Mouse (Mus musculus) testis, adult 2 months (tissue): ENCODE data around the gene Gm26727. TPM values are rescaled to one million over a fixed set of nuclear protein-coding genes. Genes with fewer than 3 reads are reported as not detected.
"Not testable (repeated sequence)": the region's sequence is repeated elsewhere in the genome, so short reads cannot be mapped to it uniquely, and the experiment has no call there.

ENCODE experiments used
- H3K27ac ChIP-seq: fragments of 200-500 bp; 2 replicates; pipeline ENCODE4 v1.5.1; 2012; ENCODE audit warnings: low read depth, low read length; ENCODE audit not compliant: control insufficient read depth, insufficient read depth
- H3K27me3 ChIP-seq: fragments of 200-500 bp; 2 replicates; pipeline ENCODE4 v1.6.1; 2012; ENCODE audit warnings: mild to moderate bottlenecking, low read length, moderate library complexity; ENCODE audit not compliant: control insufficient read depth, insufficient read depth
- H3K36me3 ChIP-seq: fragments of 200-500 bp; 2 replicates; pipeline ENCODE4 v1.6.1; 2012; ENCODE audit warnings: mild to moderate bottlenecking, low read length; ENCODE audit not compliant: control insufficient read depth, insufficient read depth
- H3K4me1 ChIP-seq: fragments of 200-500 bp; 2 replicates; pipeline ENCODE4 v1.6.1; 2012; ENCODE audit warnings: low read length; ENCODE audit not compliant: control insufficient read depth, insufficient read depth
- H3K4me3 ChIP-seq: fragments of 200-500 bp; 2 replicates; pipeline ENCODE4 v1.5.1; 2012; ENCODE audit warnings: low read depth, mild to moderate bottlenecking, low read length, moderate library complexity, mixed read lengths; ENCODE audit not compliant: control insufficient read depth
- CTCF ChIP-seq: fragments of 200-500 bp; IDR thresholded peaks from 2 replicates; pipeline ENCODE4 v1.5.1; 2012; ENCODE audit warnings: low read depth, mild to moderate bottlenecking, inconsistent platforms, low read length, moderate library complexity; ENCODE audit not compliant: control insufficient read depth, insufficient read depth, insufficient replicate concordance
- POLR2A ChIP-seq: fragments of 200-500 bp; IDR thresholded peaks from 2 replicates; pipeline ENCODE4 v1.6.1; 2012; ENCODE audit warnings: low read depth, mild to moderate bottlenecking, inconsistent platforms, low read length, moderate library complexity; ENCODE audit not compliant: control insufficient read depth
- polyA plus RNA-seq: library from polyadenylated mRNA; depleted of rRNA; stranded (reverse); fragments of >200 nt; gene quantifications from 2 replicates; pipeline ENCODE4 v1.2.3, GENCODE M21; 2012; rRNA removed

Gene Gm26727
- polyA plus RNA-seq, 1 experiment: not detected

GRCm38 (mm10) chr2:67445780-67446179, 12.8 kb upstream of the Gm26727 start, which contains the start of gene Xirp2:
Gene Xirp2, plus strand, starts transcription at chr2:67446002.
- no peaks in the 10 kb centered on the region for H3K36me3 ChIP-seq
- no peak within 1 kb of the TSS for H3K27ac ChIP-seq
- TF ChIP-seq POLR2A (no peak), CTCF (no peak)
- no peak within 1 kb of the TSS for H3K4me3 ChIP-seq
- H3K27me3 ChIP-seq: no peaks in the 10 kb centered on the region
- no peaks in the 10 kb centered on the region for H3K4me1 ChIP-seq

GRCm38 (mm10) chr2:67438309-67438708, 5.3 kb upstream of the Gm26727 start:
- no peaks in the 10 kb centered on the region for H3K36me3 ChIP-seq
- TF ChIP-seq CTCF: no peak
- no peak for TF ChIP-seq POLR2A
- no peaks in the 10 kb centered on the region for H3K4me1 ChIP-seq
- no peaks in the 10 kb centered on the region for H3K27me3 ChIP-seq
- no peak overlapping the region for H3K4me3 ChIP-seq
- no peak overlapping the region for H3K27ac ChIP-seq

- no peak overlapping the region for H3K4me3 ChIP-seq
- no peaks in the 10 kb centered on the region for H3K36me3 ChIP-seq
- no peaks in the 10 kb centered on the region for H3K27me3 ChIP-seq
- H3K27ac ChIP-seq: no peak overlapping the region
- no peak for TF ChIP-seq CTCF
- no peaks in the 10 kb centered on the region for H3K4me1 ChIP-seq
Observed at GRCm38 (mm10) chr2:67422799-67423198, 10.2 kb downstream of the Gm26727 start.

- Histone ChIP-seq H3K4me3 (no peak overlapping the region), H3K36me3 (no peaks in the 10 kb centered on the region), H3K27ac (no peak overlapping the region), H3K27me3 (no peaks in the 10 kb centered on the region), H3K4me1 (no peaks in the 10 kb centered on the region)
- TF ChIP-seq CTCF: no peak
- no peak for TF ChIP-seq POLR2A
Observed at GRCm38 (mm10) chr2:67420853-67421252, 12.1 kb downstream of the Gm26727 start.

GRCm38 (mm10) chr2:67413425-67413824, 19.6 kb downstream of the Gm26727 start, which contains the start of gene Gm21830:
Gene Gm21830, plus strand, starts transcription at chr2:67413725.
- not testable (repeated sequence) for H3K27ac ChIP-seq, H3K4me1 ChIP-seq, H3K36me3 ChIP-seq, H3K27me3 ChIP-seq, H3K4me3 ChIP-seq

Other genes starting within 250 kb of the Gm26727 start
- gene Gm21830, start 19.5 kb downstream of the Gm26727 start, polyA plus RNA-seq: not detected in 2 replicates
- 0.01 TPM in 1 of 2 replicates, not detected in the other for gene Xirp2, start 12.8 kb upstream of the Gm26727 start, polyA plus RNA-seq
- 0.36 and 0.40 TPM in 2 replicates for gene B3galt1, start 132.7 kb upstream of the Gm26727 start, polyA plus RNA-seq